Mouse (Mus musculus) granulocyte monocyte progenitor cell, adult 5-6 weeks (primary cell): ENCODE data around the gene Islr. TPM values are rescaled to one million over a fixed set of nuclear protein-coding genes. Genes with fewer than 3 reads are reported as not detected.
"Not testable (repeated sequence)": the region's sequence is repeated elsewhere in the genome, so short reads cannot be mapped to it uniquely, and the experiment has no call there.

Experiments
- ATAC-seq: replicated peaks from 2 replicates; pipeline ENCODE4 v1.8.0; 2016; ENCODE audit warnings: mild to moderate bottlenecking, moderate TSS enrichment, inconsistent platforms; ENCODE audit not compliant: poor library complexity, severe bottlenecking
- total RNA-seq, 2 experiments: library from RNA; stranded (forward) in 1 of 2; stranded (reverse) in 1 of 2; fragments of 200-712, 200-1000 nt in 1 of 2; fragments of >200 nt in 1 of 2; fragmentation: Nextera tagmentation in 1 of 2; gene quantifications; 2 replicates each; pipeline ENCODE4 v1.2.3; 2014 to 2017

Islr gene
- total RNA-seq (2014; fragmentation: Nextera tagmentation) (0.17 TPM in 1 of 2 replicates, not detected in the other), total RNA-seq (2017) (not detected in 2 replicates)

DNA sequence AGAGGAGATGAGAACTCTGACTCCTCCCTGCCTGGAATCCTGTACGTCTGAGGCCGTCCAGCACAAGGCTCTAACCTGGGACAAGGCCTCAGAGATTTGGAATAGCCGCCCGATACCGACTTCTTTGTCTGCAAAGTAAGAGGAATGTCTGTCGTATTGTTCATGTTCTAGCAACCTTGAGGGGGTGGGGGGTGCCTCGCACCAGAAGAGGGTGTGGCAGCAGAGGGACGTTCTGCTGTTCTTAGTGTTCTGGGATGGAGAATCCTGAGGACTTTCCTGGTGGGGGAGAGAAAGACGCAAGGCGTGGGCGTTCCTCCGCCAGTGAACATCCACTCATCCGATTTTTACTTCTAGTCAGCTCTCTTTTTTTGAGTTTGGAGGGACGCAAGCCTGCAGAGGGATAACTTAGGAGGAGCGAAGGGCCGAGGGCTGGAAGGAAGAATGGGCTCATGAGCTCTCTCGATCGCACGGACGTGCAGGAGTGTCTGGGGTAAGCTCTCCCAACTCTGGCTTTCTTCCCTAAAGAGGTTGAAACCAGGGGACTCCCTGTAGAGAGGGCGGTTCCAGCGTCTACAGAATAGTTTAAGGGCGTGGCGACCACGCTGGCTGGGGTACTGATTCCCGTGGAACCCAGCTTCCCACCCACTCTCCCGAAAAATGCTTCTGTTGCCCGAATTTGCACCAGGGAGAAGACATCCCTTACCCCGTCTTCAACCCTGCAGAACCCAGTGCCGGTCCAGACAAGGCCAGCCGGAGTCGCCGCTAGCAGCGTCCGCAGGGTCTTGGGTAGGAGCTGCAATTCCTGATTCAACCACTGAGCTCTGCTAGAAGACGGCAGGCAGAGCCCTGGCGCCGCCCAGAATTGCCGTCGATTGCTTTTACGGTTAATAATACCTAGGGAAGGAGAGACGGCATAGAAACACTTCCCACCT lies at the start of gene Islr, which contains the start of gene Islr2:
Islr (minus strand) TSS at position 791 of the 932 bp plus-strand sequence.
Islr2 (minus strand) TSS at position 804 of the 932 bp plus-strand sequence.
- ATAC-seq: peak; percentile 71

DNA sequence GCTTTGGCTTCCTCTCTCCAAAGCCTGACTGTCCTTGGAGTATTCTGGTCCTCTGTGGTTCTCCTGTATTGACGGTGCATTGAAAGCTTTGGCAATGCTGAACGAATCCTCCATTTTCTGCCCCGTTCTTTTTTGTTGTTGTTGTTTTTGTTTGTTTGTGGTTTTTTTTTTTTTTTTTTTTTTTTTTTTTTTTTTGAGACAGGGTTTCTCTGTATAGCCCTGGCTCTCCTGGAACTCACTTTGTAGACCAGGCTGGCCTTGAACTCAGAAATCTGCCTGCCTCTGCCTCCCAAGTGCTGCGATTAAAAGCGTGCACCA lies 49.7 kb upstream of the Islr start:
- not testable (repeated sequence) for ATAC-seq

DNA sequence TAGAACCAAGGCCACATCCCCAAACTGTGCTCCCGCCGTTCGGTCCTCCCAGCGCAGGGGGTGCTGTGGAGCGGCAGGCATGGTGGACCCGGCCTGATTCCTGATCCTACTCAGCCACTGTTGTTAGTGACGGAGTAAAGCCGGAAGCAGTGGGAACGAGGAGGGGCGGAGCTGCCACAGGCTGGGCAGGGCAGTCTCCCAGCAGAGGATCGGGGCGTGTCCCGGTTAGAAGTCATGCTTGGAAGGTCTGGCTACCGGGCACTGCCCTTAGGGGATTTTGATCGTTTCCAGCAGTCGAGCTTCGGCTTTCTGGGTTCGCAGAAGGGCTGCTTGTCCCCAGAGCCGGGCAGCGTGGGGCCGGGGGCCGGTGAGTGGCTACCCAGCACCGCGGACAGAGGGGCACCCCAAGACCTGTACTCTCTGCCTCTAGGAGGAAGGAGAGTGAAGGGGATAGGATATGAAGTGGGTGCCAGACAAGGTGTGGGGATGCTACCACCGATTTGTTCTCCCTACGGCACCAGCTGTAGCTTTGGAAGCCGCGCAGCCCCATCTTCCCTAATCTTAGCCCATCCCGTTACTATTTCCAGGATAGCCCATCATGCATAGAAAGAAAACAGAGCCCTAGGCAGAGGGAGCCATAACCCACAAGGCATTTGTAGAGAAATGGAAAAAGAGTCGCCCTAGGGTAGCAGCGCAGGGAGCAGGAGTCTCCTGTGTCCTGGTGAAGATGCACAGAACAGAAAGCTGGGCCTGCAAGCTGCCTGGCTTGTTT lies 49.1 kb upstream of the Islr start, which contains the start of gene Stoml1:
Stoml1 (plus strand) TSS at position 132 of the 772 bp plus-strand sequence.
- ATAC-seq: peak; percentile 92

DNA sequence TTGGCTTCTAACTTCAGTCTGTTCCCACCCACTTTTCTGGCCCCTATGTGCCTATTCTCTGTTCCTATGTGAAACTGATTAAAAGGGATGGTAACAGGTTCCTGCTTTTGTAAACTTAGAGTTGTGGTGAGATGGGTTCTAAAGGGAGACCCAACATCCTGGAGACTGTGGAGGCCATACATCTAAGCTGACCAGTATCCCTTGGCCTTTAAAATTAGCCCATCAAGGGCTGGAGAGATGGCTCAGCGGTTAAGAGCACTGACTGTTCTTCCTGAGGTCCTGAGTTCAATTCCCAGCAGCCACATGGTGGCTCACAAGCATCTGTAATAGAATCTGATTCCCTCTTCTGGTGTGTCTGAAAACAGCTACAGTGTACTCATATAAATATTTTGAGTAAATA lies 46.6 kb upstream of the Islr start:
- ATAC-seq: not testable (repeated sequence)

DNA sequence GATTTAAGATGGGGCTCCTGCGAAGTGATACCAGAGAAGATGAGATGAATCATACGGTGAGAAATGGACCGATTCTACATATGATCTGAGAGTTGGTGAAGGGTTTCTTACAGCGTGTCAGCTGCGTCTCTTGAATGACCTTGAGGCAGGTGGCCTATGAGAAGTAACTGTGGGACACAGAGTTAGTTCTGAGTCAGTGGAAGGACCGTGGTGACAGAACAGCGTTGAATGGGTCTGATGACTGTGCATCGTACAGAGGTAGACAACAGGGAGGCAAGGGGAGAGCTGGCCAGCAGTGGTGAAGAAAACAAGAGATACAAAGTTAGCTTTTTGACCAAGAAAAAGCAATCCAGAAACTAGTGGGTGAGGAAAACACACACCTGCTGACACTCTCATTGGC lies 46.2 kb upstream of the Islr start:
- ATAC-seq: no peak

DNA sequence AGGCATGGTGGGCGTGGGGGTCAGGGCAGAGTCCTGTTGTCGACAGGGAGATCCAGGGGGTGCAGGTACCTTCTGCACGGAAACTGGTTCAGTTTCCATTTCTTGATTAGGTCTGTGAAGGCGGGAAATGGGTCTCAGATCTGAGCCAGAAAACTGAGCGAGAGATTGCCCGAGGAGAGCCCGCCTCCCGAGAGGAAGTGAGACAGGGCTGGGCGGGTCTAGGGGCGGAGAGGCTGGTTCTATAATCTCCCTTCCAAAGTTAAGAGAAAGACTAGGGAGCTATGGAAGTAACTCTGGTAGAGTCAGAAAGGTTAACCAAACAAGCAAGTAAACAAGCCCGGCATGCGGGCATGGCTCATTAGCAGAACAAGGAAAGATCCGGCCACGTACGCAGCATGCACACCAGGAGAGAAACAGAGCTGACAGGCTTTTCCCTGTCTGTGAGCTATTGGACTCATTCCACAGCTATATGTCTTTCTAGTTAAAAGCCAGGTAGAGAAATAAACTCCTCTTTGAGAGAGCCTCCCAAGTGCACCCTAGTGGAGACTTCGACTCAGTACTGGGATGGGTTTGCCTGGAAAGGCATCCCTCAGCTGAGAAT lies 45.6 kb upstream of the Islr start, which contains the start of gene Pml:
Pml (minus strand) TSS at position 195 of the 601 bp plus-strand sequence.
- peak; percentile 24; the same call in 1 of the 2 replicates for ATAC-seq

DNA sequence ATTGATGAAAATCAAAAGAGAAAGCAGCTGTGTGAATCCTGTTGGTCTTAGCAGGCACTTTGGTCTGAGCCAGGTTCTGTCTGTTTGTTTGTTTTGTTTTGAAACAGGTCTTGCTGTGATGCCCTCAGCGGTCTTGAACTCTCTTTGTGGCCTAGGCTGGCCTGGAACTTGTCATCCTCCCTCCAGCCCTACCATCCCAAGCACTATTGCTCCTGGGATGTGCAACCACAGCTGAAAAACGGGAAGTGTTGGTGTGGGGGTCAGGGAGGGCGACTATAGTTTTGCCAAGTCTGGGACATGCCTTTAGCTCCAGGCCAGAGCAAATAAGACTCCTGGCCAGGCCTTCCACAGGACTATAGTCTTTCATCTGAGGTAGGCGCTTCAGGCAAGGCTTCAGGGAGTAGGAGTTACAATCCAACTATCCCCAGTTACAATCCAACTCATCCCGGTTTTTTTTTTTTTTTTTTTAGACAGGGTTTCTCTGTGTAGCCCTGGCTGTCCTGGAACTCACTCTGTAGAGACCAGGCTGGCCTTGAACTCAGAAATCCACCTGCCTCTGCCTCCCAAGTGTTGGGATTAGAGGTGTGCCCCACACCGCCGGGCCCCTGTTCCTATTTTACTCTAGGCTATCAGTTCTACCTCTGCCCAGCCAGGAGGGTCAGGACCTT lies 44.8 kb upstream of the Islr start:
- ATAC-seq: peak; percentile 20

DNA sequence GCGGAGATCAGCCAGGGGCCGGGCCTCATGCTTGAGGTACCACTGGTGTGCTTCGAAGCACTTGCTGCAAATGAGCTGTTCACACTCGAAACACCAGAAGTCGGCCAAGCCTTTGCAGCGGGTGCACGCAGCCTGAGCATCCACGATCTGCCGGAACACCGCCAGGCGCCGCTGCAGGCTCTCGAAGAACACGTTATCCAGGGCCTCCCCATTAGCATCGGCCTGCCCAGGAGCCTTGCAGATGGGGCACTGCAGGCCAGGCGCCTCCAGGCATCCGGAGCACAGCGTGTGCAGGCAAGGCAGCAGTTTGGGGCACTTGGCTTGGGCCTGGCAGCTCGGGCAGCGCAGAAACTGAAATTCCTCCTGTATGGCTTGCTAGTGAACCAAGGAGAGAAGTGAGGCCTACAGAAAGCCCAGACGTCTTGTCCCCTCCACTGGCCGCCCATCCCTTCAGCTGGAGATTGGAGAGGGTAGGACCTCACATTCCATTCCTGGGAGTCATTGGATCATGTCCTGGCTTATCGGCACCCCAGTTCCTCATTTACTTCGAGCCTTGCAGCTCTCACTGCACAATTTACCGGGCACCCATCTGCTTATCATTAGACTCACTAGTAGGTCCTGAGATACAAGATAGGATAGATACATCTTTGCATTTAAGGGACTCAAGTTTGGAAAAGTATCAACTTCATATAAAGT lies 43.1 kb upstream of the Islr start:
- ATAC-seq: peak; percentile 63

DNA sequence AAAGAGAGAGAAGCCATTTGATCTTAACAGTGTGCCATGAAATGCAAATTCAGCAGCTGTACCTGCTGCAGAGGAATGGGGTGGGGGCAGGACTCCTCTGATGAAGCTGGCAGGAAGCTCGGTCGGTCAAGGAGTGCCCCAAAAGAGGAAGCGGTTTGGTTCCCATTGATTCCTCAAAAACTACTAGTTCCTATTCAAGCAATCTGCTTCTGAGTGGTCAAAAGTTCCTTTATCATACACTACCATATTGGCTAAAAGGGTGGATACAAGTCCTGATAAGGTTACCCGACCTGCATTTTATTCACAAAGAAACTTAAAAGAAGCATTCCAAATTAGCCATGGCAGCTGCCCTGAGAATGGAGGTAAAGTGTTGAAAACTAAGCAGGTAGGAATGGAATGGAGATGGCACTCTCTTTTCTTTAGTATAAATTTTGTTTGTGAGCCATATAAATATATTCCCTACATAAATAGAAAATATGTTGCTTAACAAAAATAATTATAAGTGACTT lies 42.0 kb upstream of the Islr start:
- ATAC-seq: peak; percentile 56

DNA sequence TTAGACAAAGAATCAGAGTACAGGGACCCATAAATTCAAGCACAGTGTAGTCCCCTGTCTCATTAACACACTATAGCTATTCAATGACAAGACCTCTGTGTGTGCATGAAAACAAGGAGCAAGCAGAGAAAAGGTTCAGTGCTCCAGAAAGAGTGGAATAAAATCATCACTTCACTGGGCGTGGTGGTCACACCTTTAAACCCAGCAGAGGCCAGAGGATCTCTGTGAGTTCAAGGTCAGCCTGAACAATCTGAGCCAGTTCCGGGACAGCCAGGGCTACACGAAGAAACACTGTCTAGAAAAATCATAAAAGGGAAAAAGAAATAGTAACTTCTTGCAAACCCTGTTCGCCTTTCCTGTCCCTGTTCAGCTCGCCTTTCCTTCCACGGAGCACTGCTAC lies 39.6 kb upstream of the Islr start:
- no peak for ATAC-seq

DNA sequence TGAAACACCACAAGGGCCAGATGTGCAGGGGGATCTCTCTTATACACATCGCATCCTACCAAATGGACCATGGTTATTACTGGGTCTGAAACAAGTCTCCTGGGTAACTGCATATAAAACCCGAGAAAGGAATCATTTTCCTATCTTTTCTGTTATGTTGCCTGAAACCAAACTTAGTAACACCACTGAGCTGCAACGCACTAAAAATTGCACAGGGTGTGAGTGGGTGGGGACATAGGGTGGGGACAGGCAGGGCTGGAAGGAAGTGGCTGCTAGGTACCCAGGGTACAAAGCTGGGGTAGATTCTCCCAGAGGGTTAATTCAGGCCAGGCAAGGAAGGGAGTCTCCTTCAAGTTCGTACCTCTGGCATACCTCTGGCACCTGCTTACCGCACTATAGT lies 38.6 kb upstream of the Islr start:
- ATAC-seq: no peak

DNA sequence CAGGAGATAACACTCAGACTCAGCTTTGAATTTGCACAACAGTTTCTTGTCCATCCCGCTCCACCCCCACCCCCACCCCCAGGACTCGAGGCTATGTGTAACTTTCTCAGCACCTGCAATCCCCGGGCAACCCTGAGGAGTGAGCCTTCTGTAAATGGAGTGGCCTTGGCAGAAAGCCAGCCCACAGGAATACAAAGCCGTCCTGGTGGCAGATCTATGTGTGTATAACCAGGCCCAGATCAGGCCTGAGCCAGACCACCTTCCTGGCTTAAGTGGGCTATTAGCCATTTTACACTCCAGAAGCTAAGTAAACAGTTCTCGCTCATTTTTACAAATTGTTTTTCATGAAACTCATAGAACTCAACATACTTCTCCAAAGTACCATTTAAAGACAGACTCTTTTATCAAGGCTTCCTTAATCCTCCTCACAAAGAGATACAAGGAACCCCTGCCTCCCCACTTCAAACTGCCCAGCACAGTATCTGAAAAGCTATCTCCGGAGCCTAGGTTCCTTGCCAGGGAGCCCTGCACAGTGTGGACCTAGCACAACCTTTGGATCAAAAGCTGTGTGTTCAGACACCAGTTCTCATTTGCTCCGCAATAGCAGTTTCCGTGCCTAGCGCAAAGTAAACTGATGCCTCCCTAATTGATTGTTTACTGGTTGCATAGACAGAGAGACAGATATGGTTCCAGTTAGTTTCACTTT lies 37.8 kb upstream of the Islr start:
- ATAC-seq: peak; percentile 34; the same call in 1 of the 2 replicates

DNA sequence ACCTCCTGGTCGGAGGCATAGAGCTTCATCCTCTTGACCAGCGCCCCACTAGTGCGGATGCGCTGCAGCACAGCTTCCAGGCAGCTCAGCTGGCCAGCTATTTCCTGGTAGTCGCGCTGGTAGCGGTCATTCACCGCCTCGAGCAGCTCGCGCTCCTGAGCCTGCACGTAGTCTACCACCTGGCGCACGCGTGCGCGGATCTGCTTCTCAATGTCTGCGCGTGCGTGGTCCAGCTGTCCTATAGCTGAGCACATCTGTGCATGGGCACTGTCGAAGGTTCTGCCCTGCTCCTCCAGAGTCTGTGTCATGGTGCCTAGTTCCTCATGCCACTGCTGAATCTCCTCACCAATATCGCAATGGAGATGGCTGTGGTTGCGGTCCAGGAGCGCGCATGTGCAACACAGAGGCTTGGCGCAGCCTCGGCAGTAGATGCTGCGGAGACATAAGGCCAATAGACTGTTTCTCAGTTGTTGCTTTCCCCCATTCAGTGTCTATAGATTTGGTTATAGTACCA lies 30.5 kb upstream of the Islr start:
- ATAC-seq: peak; percentile 69

DNA sequence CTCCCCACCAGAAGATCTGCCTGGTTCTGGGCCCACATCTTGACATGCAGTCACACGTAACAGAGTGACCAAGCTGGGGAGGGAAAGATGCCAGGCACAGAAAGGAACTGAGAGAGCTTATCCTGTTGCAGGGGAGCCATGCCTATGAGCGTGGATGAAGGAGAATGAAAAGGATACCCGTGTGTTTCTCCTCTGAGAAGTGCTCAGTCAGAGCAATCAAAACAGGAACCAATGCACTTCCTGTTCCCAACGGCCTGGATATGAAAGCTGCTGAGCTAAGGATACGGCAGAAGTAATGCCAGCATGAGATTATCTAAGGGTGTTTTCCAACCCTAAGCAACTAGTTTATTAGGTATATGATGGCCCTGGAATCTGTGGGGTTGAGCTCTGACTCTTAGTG lies 28.3 kb upstream of the Islr start:
- ATAC-seq: peak; percentile 75

DNA sequence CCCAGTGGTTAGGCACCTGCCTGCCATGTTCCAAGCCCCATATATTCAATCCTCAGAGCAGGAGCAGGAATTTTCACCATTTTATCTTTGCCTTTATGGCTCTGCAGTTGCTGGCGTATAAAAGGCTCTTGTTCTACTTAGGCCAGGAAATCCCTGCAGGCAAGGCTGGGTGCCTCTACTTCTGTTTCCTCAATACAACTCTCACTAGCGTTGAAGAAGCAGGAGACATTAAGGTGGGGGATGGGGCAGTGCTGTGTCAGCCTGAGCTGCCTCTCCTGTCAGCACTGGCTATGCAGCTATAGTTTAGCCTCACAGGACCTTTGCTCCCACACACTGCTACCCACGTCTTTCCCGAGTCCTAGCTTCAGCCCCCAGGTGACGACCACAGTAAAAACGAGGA lies 27.6 kb upstream of the Islr start:
- ATAC-seq: peak; percentile 36

DNA sequence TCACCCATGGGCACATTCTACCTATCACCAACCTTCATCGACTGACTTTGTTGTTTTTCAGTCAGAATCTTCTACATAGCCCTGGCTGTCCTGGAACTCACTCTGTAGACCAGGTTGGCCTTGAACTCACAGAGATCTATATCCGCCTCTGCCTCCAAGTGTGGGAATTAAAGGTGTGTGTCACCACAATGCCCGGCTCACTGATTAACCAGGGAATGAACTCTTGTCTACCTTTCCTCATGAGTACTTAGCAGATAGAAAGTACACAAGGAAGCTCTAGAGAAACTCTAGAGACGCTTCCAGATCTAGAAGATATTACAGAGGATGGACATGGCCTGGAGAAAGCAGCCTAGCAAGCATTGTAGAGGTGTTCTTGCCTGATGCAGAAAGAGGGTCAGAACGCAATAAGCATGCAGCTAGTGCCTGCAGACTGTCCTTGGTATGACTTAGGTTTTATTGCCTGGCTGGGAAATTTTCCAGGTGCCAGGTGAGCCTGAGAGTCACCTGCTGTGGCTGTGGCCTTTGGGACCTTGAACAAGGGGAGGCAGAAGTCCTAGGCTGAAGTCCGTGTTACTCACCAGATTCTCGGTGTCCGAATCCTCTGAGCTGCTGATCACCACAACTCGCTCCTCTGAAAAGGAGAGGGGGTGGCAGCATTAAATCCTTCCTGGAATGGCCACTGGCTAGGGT lies 24.8 kb upstream of the Islr start:
- ATAC-seq: no peak

DNA sequence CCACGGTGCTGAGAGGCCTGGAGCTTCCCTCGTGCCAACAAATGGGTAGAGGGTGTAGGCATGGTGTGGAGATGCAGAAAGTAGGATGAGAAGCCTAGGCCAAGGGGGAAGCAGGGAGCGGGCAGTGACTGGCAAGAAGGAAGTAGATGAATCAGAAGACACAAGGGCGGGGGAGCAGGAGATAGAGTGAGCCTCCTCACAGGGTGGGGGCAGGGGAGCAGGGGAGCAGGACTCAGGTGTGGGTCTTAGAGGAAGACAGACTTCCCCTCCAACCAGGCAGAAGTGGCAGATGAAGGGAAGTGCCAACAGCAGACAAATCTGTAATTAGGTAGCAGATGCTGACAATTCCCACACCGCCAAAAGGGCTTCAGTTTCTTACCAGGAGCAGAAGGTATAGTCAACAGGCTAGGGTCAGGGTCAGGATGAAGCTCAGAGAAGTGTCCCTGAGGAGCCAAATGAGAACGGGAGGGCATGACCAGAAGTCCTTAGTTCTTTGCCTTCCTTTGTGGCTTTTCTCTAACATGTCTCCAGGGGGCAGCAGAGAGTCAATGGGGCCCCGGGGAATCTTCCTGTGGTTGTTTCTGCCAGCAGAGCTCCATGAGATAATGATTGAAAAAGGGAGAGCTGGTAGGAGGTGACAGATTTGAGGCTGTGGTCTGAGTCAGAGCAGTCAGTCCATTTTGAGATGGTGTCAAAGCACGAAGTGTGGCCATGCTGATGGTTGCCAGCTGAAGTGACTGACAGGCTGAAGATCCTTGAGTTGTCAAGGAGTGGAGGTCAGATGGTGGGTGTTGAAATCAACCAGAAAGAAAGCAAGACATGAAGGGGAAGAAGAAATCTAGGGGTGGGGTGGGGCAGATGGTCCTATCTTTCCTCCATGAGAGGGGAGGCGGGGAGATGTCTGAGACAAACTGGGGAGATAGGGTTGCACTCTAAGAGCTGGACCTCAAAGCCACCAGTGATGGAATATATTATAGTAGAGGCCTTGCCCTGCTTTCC lies 22.1 kb upstream of the Islr start:
- ATAC-seq: peak; percentile 70
